Mouse (Mus musculus) cerebellum, adult 2 months (tissue): ENCODE data around the gene Gfod2. TPM values are rescaled to one million over a fixed set of nuclear protein-coding genes. Genes with fewer than 3 reads are reported as not detected.

Experiments used
- DNase-seq, 2 experiments: peaks; one replicate each; pipeline ENCODE4 v3.0.0; 2021
- H3K27ac ChIP-seq: fragments of 200-500 bp; 2 replicates; pipeline ENCODE4 v1.5.1; 2012; ENCODE audit warnings: low read length, control low read depth, inconsistent platforms; ENCODE audit not compliant: insufficient read depth
- H3K27me3 ChIP-seq: fragments of 200-500 bp; 2 replicates; pipeline ENCODE4 v1.6.1; 2012; ENCODE audit warnings: inconsistent platforms, mild to moderate bottlenecking, low read length, moderate library complexity; ENCODE audit not compliant: control insufficient read depth, insufficient read depth
- H3K4me1 ChIP-seq: fragments of 200-500 bp; 2 replicates; pipeline ENCODE4 v1.6.1; 2011; ENCODE audit warnings: low read length; ENCODE audit not compliant: control insufficient read depth, insufficient read depth
- H3K4me3 ChIP-seq: fragments of 200-500 bp; replicated peaks from 2 replicates; pipeline ENCODE3; 2011; ENCODE audit warnings: mild to moderate bottlenecking, low read depth, low read length, control low read depth; ENCODE audit not compliant: insufficient read depth
- CTCF ChIP-seq: fragments of 200-500 bp; IDR thresholded peaks from 2 replicates; pipeline ENCODE4 v1.5.1; 2011; ENCODE audit warnings: low read depth, mild to moderate bottlenecking, control low read depth, low read length, moderate library complexity, borderline replicate concordance; ENCODE audit not compliant: insufficient read depth
- POLR2A ChIP-seq: fragments of 200-500 bp; IDR thresholded peaks from 2 replicates; pipeline ENCODE4 v1.6.1; 2011; ENCODE audit warnings: low read length, control low read depth, borderline replicate concordance; ENCODE audit not compliant: insufficient read depth
- WGBS: fragments of 180-500 bp; shearing (Covaris S2); methylation state at CpG from one replicate; pipeline ENCODE4 v1.1.7; 2018; 5-methylcytosine and 5-hydroxymethylcytosine counted together
- polyA plus RNA-seq: library from polyadenylated mRNA; depleted of rRNA; stranded (reverse); fragments of >200 nt; gene quantifications from 2 replicates; pipeline ENCODE4 v1.2.3, GENCODE M21; 2012; rRNA removed

Gene Gfod2
- polyA plus RNA-seq: 20.7 and 21.4 TPM in 2 replicates

- peak; percentile 96 to 99 for DNase-seq
- Histone ChIP-seq H3K4me3 (peak within 1 kb of the TSS; percentile 62), H3K27me3 (no peaks in the 10 kb centered on the region), H3K4me1 (no peaks in the 10 kb centered on the region; the same call in 1 of the 2 replicates), H3K27ac (peak within 1 kb of the TSS; percentile 37; the same call in 1 of the 2 replicates)
- 3% methylated on average over 57 of the region's 57 CpGs for WGBS
- TF ChIP-seq CTCF: no peak
- TF ChIP-seq POLR2A: peak; percentile 94; the same call in 1 of the 2 replicates
These were observed at the start of gene Gfod2 for GRCm38 (mm10) chr8:105758277-105759108. Gene Gfod2, minus strand, starts transcription at chr8:105758664.

- WGBS: 21% methylated on average over 5 of the region's 5 CpGs
- H3K27ac ChIP-seq: no peak overlapping the region
These were observed 49.3 kb upstream of the Gfod2 start for GRCm38 (mm10) chr8:105807766-105808165.

GRCm38 (mm10) chr8:105805964-105806363 lies 47.5 kb upstream of the Gfod2 start:
- H3K4me1 ChIP-seq: peaks cover 7% of the 10 kb centered on the region
- 90% methylated on average over 1 of the region's 1 CpGs for WGBS
- no peaks in the 10 kb centered on the region for H3K27me3 ChIP-seq
- TF ChIP-seq POLR2A (no peak), CTCF (no peak)
- no peak for DNase-seq
- H3K4me3 ChIP-seq: no peak overlapping the region
- H3K27ac ChIP-seq: no peak overlapping the region

More at GRCm38 (mm10) chr8:105807766-105808165, 49.3 kb upstream of the Gfod2 start:
- peak in 1 of 2 experiments; percentile 18 for DNase-seq
- H3K4me3 ChIP-seq: no peak overlapping the region
- H3K4me1 ChIP-seq: peaks cover 16% of the 10 kb centered on the region
- no peak for TF ChIP-seq CTCF
- TF ChIP-seq POLR2A: no peak
- H3K27me3 ChIP-seq: no peaks in the 10 kb centered on the region

GRCm38 (mm10) chr8:105805346-105805745 lies 46.9 kb upstream of the Gfod2 start:
- DNase-seq: no peak
- no peaks in the 10 kb centered on the region for H3K27me3 ChIP-seq
- no peak overlapping the region for H3K4me3 ChIP-seq
- H3K4me1 ChIP-seq: peaks cover 5% of the 10 kb centered on the region; the same call in 1 of the 2 replicates
- TF ChIP-seq POLR2A (no peak), CTCF (no peak)
- H3K27ac ChIP-seq: no peak overlapping the region
- WGBS: 75% methylated on average over 3 of the region's 3 CpGs

GRCm38 (mm10) chr8:105804797-105805196 lies 46.3 kb upstream of the Gfod2 start:
- TF ChIP-seq CTCF: no peak
- no peak for TF ChIP-seq POLR2A
- no peaks in the 10 kb centered on the region for H3K27me3 ChIP-seq
- DNase-seq: no peak
- peaks cover 5% of the 10 kb centered on the region; the same call in 1 of the 2 replicates for H3K4me1 ChIP-seq
- H3K4me3 ChIP-seq: no peak overlapping the region
- WGBS: 85% methylated on average over 7 of the region's 7 CpGs
- H3K27ac ChIP-seq: no peak overlapping the region

GRCm38 (mm10) chr8:105801153-105801904 lies 42.9 kb upstream of the Gfod2 start:
- Histone ChIP-seq H3K4me1 (0 out of 2 replicates have a peak, but pooled peaks cover 4% of the 10 kb centered on the region), H3K27ac (no peak overlapping the region), H3K4me3 (no peak overlapping the region), H3K27me3 (no peaks in the 10 kb centered on the region)
- WGBS: 88% methylated on average over 6 of the region's 6 CpGs
- TF ChIP-seq CTCF (no peak), POLR2A (no peak)
- no peak for DNase-seq

- no peak overlapping the region for H3K27ac ChIP-seq
- no peaks in the 10 kb centered on the region for H3K27me3 ChIP-seq
- peak; percentile 62 to 68 for DNase-seq
- WGBS: 36% methylated on average over 8 of the region's 8 CpGs
- TF ChIP-seq CTCF: no peak
- H3K4me1 ChIP-seq: peaks cover 6% of the 10 kb centered on the region
- H3K4me3 ChIP-seq: no peak overlapping the region
These were observed 40.8 kb upstream of the Gfod2 start for GRCm38 (mm10) chr8:105799091-105799812.
